Mouse (Mus musculus) mesoderm, embryonic 11.5 days (tissue): ENCODE data around the gene Nup205.

Experiments
- DNase-seq: peaks from one replicate; pipeline ENCODE4 v3.0.0-alpha.2; 2012; ENCODE audit warnings: low read depth, low spot score

The Nup205 gene

GRCm38 (mm10) chr6:35288114-35288761 is 111.0 kb downstream of the Nup205 start:
- no peak for DNase-seq

- peak; percentile 30 for DNase-seq
These were observed 111.7 kb downstream of the Nup205 start for GRCm38 (mm10) chr6:35288920-35289319.

DNA sequence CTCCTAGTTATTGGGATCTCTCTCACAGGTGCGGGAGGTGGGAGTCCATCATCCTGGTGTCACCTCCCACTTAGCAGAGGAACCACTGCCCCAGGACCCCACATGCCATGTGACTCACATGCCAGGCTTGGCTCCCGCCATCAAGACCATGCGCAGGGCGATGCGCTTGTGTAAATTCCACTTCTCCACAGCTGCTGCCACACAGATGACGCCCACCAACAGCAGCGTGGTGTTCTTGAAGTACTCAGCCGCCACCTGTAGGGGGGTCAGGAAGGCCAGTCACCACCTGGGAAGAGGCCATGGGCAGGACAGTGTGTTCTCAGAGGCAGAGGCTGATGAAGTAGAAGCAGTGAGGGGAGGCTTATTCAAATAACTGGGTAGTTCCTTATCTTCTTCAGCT is 112.5 kb downstream of the Nup205 start:
- no peak for DNase-seq

DNA sequence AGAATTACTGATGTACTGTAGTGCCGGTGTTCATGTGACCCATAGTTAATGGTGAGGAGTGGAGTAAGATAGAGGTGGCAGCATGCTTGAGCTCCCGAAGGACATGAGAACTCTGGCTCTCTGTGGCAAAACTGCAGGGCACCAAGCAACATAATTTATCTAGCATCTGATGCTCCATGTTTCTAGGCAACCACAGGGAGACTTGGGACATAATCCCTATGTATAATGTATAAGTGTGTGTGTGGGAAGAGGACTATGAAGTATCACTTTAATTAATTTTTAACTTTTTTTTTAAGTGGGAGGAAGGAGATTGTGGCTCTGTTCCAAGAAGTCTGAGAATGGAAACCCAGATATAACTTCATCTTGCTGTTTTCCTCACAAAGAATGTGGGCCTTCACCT is 117.7 kb downstream of the Nup205 start:
- DNase-seq = no peak

DNA sequence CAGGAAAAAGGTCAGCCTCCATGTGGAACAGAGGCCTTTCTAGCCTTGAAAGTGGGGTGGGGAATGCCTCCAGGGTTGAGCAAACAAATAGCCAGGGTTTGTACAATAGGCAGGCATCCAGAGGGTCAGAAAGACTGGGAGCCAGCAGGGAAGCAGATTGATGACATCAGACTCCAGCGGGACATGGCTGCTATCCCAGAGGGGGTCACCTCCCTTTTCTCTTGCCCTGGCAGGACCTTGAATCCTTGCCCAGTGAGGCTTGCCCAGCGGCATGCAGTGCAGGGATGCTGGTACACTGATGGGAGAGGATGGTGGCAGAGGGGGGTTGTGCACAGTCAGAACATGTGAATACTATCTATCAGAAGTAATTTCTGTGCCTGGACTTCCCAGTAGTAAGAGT is 119.8 kb downstream of the Nup205 start:
- no peak for DNase-seq
